Mouse (Mus musculus): ENCODE data around the gene Nif3l1.

The Nif3l1 gene

GRCm38 (mm10) chr1:58454316-58454715 is 9.4 kb downstream of the Nif3l1 start:
- no peak for DNase-seq (ENCODE audit: extremely low spot score, low spot score)

- DNase-seq (ENCODE audit: extremely low spot score, low spot score) = no peak
Measured at GRCm38 (mm10) chr1:58458175-58458574, 13.2 kb downstream of the Nif3l1 start.

GRCm38 (mm10) chr1:58458867-58459266 is 13.9 kb downstream of the Nif3l1 start:
- no peak for DNase-seq (ENCODE audit: extremely low spot score, low spot score)

- DNase-seq (ENCODE audit: extremely low spot score, low spot score) = no peak
Measured at GRCm38 (mm10) chr1:58460566-58460965, 15.6 kb downstream of the Nif3l1 start.

GRCm38 (mm10) chr1:58463935-58464334 is 19.0 kb downstream of the Nif3l1 start:
- no peak for DNase-seq (ENCODE audit: extremely low spot score, low spot score)

- no peak for DNase-seq (ENCODE audit: extremely low spot score, low spot score)
Measured at GRCm38 (mm10) chr1:58465042-58465441, 20.1 kb downstream of the Nif3l1 start.

GRCm38 (mm10) chr1:58465561-58465960 is 20.6 kb downstream of the Nif3l1 start:
- no peak for DNase-seq (ENCODE audit: extremely low spot score, low spot score)

- DNase-seq (ENCODE audit: extremely low spot score, low spot score) = no peak
Measured at GRCm38 (mm10) chr1:58475662-58476061, 30.7 kb downstream of the Nif3l1 start.

- no peak for DNase-seq (ENCODE audit: extremely low spot score, low spot score)
Measured at GRCm38 (mm10) chr1:58482647-58483046, 37.7 kb downstream of the Nif3l1 start.

GRCm38 (mm10) chr1:58495603-58496002 is 50.7 kb downstream of the Nif3l1 start:
- DNase-seq (ENCODE audit: extremely low spot score, low spot score) = no peak

GRCm38 (mm10) chr1:58497678-58498077 is 52.7 kb downstream of the Nif3l1 start:
- no peak for DNase-seq (ENCODE audit: extremely low spot score, low spot score)

GRCm38 (mm10) chr1:58498758-58499157 is 53.8 kb downstream of the Nif3l1 start:
- no peak for DNase-seq (ENCODE audit: extremely low spot score, low spot score)

GRCm38 (mm10) chr1:58503134-58503533 is 58.2 kb downstream of the Nif3l1 start:
- no peak for DNase-seq (ENCODE audit: extremely low spot score, low spot score)

GRCm38 (mm10) chr1:58503793-58504370 is 58.9 kb downstream of the Nif3l1 start:
- DNase-seq (ENCODE audit: extremely low spot score, low spot score) = no peak

GRCm38 (mm10) chr1:58504577-58505254 is 59.8 kb downstream of the Nif3l1 start, which contains the start of gene Orc2:
Gene Orc2 (minus strand): TSS chr1:58505109.
- peak; percentile 90 for DNase-seq (ENCODE audit: extremely low spot score, low spot score)

- DNase-seq (ENCODE audit: extremely low spot score, low spot score) = no peak
Measured at GRCm38 (mm10) chr1:58507249-58507648, 62.3 kb downstream of the Nif3l1 start.
